Mouse (Mus musculus) central nervous system, embryonic 11.5 days (tissue): ENCODE measurements around the gene Snca. TPM values are rescaled to one million over a fixed set of nuclear protein-coding genes. Genes with fewer than 3 reads are reported as not detected.

Experiments
- polyA plus RNA-seq: library from polyadenylated mRNA; depleted of rRNA; stranded (reverse); fragments of >200 nt; gene quantifications from 2 replicates; pipeline ENCODE4 v1.2.3, GENCODE M21; 2012; rRNA removed

The Snca gene
- polyA plus RNA-seq: 26.0 and 28.0 TPM in 2 replicates

GRCm38 (mm10) chr6:60829282-60829891, at the start of gene Snca:
Snca (minus strand) TSS chr6:60829855.

Other genes with a start within 250 kb of the Snca start
- 3.5 and 5.8 TPM in 2 replicates for gene Mmrn1, start 95.1 kb upstream of the Snca start, polyA plus RNA-seq